Mouse (Mus musculus): ENCODE data around the gene Tenm4. TPM values are rescaled to one million over a fixed set of nuclear protein-coding genes. Genes with fewer than 3 reads are reported as not detected.

The Tenm4 gene
- total RNA-seq, 1 experiment = 38.9 TPM

DNA sequence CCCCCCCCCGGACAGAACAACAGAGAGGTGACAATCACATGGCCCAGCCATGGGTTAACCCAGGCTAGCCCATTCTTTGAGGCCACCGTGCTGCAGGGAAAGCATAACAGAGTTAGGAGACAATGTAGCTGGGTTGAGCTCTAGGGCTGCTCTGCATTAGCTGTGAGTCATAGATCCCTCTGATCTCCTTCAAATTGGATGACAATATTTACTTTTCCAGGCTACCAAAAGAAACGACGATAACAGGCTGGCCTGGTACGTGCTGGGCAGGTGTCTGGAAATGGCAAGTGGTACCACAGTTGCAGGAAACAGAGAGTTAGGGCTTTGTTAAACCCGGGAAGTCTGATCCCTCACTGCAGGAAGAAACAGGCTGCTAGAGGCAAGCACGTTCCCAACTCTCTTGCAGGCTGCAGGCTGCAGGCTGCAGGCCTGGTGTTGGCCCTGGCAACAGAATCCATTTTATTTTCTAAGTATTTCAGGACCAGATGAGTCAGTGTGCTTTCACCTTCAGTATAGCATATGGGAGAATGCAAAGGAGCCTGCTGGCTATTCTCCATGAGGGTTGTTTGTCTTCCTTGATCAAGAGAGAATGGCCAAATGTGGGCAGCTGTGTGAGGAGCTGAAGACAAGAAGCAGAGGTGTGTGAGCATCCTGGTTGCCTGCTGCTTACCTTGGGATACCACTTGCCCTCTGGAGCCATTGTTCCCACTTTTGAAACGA is 353.6 kb downstream of the Tenm4 start:
- DNase-seq (ENCODE audit: low read depth, low spot score) = no peak
- no peaks in the 10 kb centered on the region for H3K36me3 ChIP-seq (ENCODE audit: control insufficient read depth, insufficient read depth, low read length, poor library complexity, severe bottlenecking)
- no peak overlapping the region for H3K9ac ChIP-seq (ENCODE audit: insufficient read depth, low read depth, low read length, poor library complexity, severe bottlenecking)
- in situ Hi-C loops (cut with MboI; ENCODE audit: low sequenced_read_pairs in 2 of 2, unreplicated experiment in 2 of 2) = loop anchor here in 1 of 2 experiments (25.0 kb wide), 1 partner anchor 388 kb away; no protein-coding TSS in a partner anchor
- H3K27ac ChIP-seq (ENCODE audit: insufficient read depth, low read depth, low read length, poor library complexity, severe bottlenecking) = no peak overlapping the region
- TF ChIP-seq ZC3H11A (IDR thresholded peaks at IDR 0.05; ENCODE audit: borderline replicate concordance, low read depth, low read length) (no peak), ZNF384 (IDR thresholded peaks at IDR 0.05; ENCODE audit: low read depth, low read length) (no peak)
- H3K9me3 ChIP-seq (ENCODE audit: control insufficient read depth, insufficient read depth, low read depth, low read length) = no peaks in the 10 kb centered on the region
- H3K4me1 ChIP-seq (ENCODE audit: control insufficient read depth in 2 of 2, insufficient read depth in 2 of 2, low read length in 2 of 2, poor library complexity in 1 of 2) = 0 out of 4 replicates have a peak, but pooled peaks cover 0 to 2% of the 10 kb centered on the region in 2 experiments
- no peak overlapping the region for H3K4me3 ChIP-seq (ENCODE audit: insufficient read depth in 1 of 2, low read depth in 1 of 2, low read length in 2 of 2, poor library complexity in 1 of 2, severe bottlenecking in 1 of 2)

DNA sequence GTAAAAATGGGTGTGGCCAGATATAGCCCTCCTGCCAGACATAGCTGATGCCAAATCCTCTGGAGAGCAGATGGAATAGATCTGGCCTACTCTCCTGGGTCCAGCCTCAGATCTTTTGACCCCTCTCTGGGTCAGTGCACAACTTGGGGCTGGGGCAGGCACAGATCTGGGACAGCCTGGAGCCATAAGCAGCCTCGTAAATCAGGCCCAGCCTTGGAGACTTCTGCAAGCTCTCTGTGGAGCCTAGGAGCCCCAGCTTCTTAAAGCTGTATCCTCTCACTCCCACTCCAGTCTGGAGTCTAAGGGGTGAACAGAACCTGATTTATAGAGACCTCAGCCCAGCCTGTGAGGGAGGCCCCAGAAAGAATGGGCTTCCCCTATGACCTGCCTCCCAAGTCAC is 354.3 kb downstream of the Tenm4 start:
- H3K27ac ChIP-seq (ENCODE audit: insufficient read depth, low read depth, low read length, poor library complexity, severe bottlenecking) = no peak overlapping the region
- H3K4me1 ChIP-seq (ENCODE audit: control insufficient read depth in 2 of 2, insufficient read depth in 2 of 2, low read length in 2 of 2, poor library complexity in 1 of 2) = 0 out of 4 replicates have a peak, but pooled peaks cover 0 to 2% of the 10 kb centered on the region in 2 experiments
- no peaks in the 10 kb centered on the region for H3K9me3 ChIP-seq (ENCODE audit: control insufficient read depth, insufficient read depth, low read depth, low read length)
- H3K36me3 ChIP-seq (ENCODE audit: control insufficient read depth, insufficient read depth, low read length, poor library complexity, severe bottlenecking) = no peaks in the 10 kb centered on the region
- H3K9ac ChIP-seq (ENCODE audit: insufficient read depth, low read depth, low read length, poor library complexity, severe bottlenecking) = no peak overlapping the region
- in situ Hi-C loops (cut with MboI; ENCODE audit: low sequenced_read_pairs in 2 of 2, unreplicated experiment in 2 of 2) = no loop called here
- TF ChIP-seq CHD2 (IDR thresholded peaks at IDR 0.05; ENCODE audit: low read depth, low read length) = no peak
- TF ChIP-seq MAFK (IDR thresholded peaks at IDR 0.05; ENCODE audit: insufficient read depth, low read depth, low read length) = no peak
- TF ChIP-seq ZC3H11A (IDR thresholded peaks at IDR 0.05; ENCODE audit: borderline replicate concordance, low read depth, low read length) = no peak
- TF ChIP-seq ZNF384 (IDR thresholded peaks at IDR 0.05; ENCODE audit: low read depth, low read length) = no peak
- TF ChIP-seq HCFC1 (IDR thresholded peaks at IDR 0.05; ENCODE audit: borderline replicate concordance, insufficient read depth, low read length) = no peak
- H3K4me3 ChIP-seq (ENCODE audit: insufficient read depth in 1 of 2, low read depth in 1 of 2, low read length in 2 of 2, poor library complexity in 1 of 2, severe bottlenecking in 1 of 2) = no peak overlapping the region
- no peak for DNase-seq (ENCODE audit: low read depth, low spot score)

DNA sequence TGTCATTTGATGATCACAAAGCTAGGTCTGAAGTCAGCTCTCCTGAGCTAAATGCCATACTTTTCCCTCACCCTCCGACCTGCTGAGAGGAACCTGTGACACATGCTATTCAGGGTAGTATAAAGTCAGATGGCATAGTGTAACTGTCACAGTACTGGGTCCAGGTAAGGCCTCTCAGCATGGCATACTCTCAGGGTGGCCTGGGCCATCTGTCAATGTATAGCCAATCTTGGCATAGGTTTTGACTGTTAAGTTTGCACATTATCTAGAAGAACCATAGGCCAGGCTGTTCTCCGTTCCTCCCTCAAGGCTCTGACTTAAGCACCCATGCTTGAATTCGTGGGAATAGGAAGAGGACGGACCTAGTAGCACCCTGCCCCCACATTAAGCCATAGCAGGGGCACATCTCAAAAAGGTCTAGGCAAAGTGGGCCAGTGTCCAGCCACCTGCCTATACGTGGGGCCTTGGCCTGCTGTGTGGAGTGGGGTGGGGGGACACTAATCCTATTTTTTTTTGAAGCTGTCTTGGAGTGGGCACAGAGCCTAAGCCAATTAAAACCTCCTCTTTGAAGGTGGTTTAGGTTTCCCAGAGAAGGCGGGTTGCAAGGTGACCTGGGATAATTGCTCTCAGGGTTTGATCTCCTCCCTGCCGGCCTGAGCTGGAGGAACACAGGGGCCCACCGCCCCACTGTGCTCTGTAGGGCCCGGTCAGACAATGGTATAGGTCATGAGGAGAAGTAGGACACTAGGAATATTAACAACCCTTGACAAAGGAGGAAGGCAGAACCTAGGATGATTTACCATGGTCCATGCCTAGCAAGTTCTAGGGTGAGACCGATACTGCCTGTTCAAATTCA is 359.8 kb downstream of the Tenm4 start:
- no peak for TF ChIP-seq ZNF384 (IDR thresholded peaks at IDR 0.05; ENCODE audit: low read depth, low read length)
- TF ChIP-seq CHD2 (IDR thresholded peaks at IDR 0.05; ENCODE audit: low read depth, low read length) = no peak
- TF ChIP-seq ZC3H11A (IDR thresholded peaks at IDR 0.05; ENCODE audit: borderline replicate concordance, low read depth, low read length) = no peak
- no peak for TF ChIP-seq HCFC1 (IDR thresholded peaks at IDR 0.05; ENCODE audit: borderline replicate concordance, insufficient read depth, low read length)
- no peak for TF ChIP-seq MAFK (IDR thresholded peaks at IDR 0.05; ENCODE audit: insufficient read depth, low read depth, low read length)
- no peak for DNase-seq (ENCODE audit: low read depth, low spot score)
- H3K9ac ChIP-seq (ENCODE audit: insufficient read depth, low read depth, low read length, poor library complexity, severe bottlenecking) = no peak overlapping the region
- in situ Hi-C loops (cut with MboI; ENCODE audit: low sequenced_read_pairs in 2 of 2, unreplicated experiment in 2 of 2) = no loop called here
- no peak overlapping the region for H3K27ac ChIP-seq (ENCODE audit: insufficient read depth, low read depth, low read length, poor library complexity, severe bottlenecking)
- H3K4me3 ChIP-seq (ENCODE audit: insufficient read depth in 1 of 2, low read depth in 1 of 2, low read length in 2 of 2, poor library complexity in 1 of 2, severe bottlenecking in 1 of 2) = no peak overlapping the region
- H3K4me1 ChIP-seq (ENCODE audit: control insufficient read depth in 2 of 2, insufficient read depth in 2 of 2, low read length in 2 of 2, poor library complexity in 1 of 2) = no peaks in the 10 kb centered on the region
- H3K36me3 ChIP-seq (ENCODE audit: control insufficient read depth, insufficient read depth, low read length, poor library complexity, severe bottlenecking) = no peaks in the 10 kb centered on the region
- no peaks in the 10 kb centered on the region for H3K9me3 ChIP-seq (ENCODE audit: control insufficient read depth, insufficient read depth, low read depth, low read length)

DNA sequence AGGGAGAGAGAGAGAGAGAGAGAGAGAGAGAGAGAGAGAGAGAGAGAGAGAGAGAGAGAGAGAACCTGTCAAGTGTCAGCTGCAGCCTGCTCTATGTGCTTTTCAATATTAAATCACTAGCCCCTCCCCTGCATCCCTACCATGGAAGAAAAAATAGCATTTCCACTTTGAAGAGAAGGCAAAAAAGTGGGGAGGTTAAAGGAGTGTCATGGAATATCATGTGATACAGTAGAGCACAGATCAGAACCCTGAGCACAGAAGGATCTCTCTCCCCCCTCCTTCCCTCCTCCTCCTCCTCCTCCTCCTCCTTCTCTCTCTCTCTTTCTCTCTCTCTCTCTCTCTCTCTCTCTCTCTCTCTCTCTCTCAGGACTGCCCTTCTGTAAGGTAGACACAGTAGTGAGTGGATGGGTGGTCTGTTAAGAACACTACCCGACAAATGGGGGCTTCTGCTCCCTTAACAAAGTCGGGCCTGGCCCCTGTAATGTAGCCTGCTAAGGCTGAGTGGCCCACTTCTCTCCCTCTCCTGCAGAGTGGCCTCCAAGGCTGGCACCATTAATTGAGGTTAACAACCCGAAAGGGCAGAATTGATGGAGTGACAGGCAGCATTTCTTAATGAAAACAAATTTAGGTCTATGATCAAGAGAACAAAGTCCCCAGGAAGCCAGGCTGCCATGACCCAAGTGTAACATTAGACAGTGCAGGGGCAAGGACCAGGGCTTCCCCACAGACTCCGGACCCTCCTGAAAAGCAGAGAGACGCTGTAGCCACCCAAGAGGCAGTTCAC is 361.1 kb downstream of the Tenm4 start:
- H3K27ac ChIP-seq (ENCODE audit: insufficient read depth, low read depth, low read length, poor library complexity, severe bottlenecking) = no peak overlapping the region
- H3K4me3 ChIP-seq (ENCODE audit: insufficient read depth in 1 of 2, low read depth in 1 of 2, low read length in 2 of 2, poor library complexity in 1 of 2, severe bottlenecking in 1 of 2) = no peak overlapping the region
- no peak for DNase-seq (ENCODE audit: low read depth, low spot score)
- H3K9me3 ChIP-seq (ENCODE audit: control insufficient read depth, insufficient read depth, low read depth, low read length) = no peaks in the 10 kb centered on the region
- in situ Hi-C loops (cut with MboI; ENCODE audit: low sequenced_read_pairs in 2 of 2, unreplicated experiment in 2 of 2) = no loop called here
- no peaks in the 10 kb centered on the region for H3K36me3 ChIP-seq (ENCODE audit: control insufficient read depth, insufficient read depth, low read length, poor library complexity, severe bottlenecking)
- no peaks in the 10 kb centered on the region for H3K4me1 ChIP-seq (ENCODE audit: control insufficient read depth in 2 of 2, insufficient read depth in 2 of 2, low read length in 2 of 2, poor library complexity in 1 of 2)
- H3K9ac ChIP-seq (ENCODE audit: insufficient read depth, low read depth, low read length, poor library complexity, severe bottlenecking) = no peak overlapping the region
- TF ChIP-seq CHD2 (IDR thresholded peaks at IDR 0.05; ENCODE audit: low read depth, low read length) = no peak
- TF ChIP-seq ZC3H11A (IDR thresholded peaks at IDR 0.05; ENCODE audit: borderline replicate concordance, low read depth, low read length) = no peak
- no peak for TF ChIP-seq HCFC1 (IDR thresholded peaks at IDR 0.05; ENCODE audit: borderline replicate concordance, insufficient read depth, low read length)
- TF ChIP-seq ZNF384 (IDR thresholded peaks at IDR 0.05; ENCODE audit: low read depth, low read length) = no peak
- no peak for TF ChIP-seq MAFK (IDR thresholded peaks at IDR 0.05; ENCODE audit: insufficient read depth, low read depth, low read length)
